Mouse (Mus musculus): ENCODE results near the gene 1700012B07Rik. TPM values are rescaled to one million over a fixed set of nuclear protein-coding genes. Genes with fewer than 3 reads are reported as not detected.

1700012B07Rik gene
- polyA plus RNA-seq, 1 experiment: not detected

DNA sequence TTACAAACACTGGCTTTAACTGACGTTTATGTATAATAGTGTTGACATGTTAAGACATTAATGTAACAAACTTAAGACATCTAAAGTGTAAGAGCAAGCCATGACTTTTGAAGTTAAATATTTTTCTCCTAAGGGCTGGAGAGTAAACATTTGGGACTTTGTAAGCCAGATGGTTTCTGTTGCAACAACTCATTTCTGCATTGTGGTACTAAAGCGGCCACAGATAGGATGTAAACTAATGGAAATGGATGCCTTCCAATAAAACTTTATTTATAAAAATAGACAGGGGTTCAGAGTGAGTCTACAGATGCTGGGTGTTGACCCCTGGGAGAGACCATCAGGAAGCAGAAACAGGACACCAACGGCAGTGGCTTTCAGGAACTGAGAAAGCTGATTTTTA is 89.9 kb downstream of the 1700012B07Rik start:
- Histone ChIP-seq H3K27me3 (ENCODE audit: control insufficient read depth, insufficient read depth, low read length) (no peaks in the 10 kb centered on the region), H3K4me3 (replicated peaks; ENCODE audit: insufficient read depth, low read depth, low read length) (no peak overlapping the region)

More for the DNA sequence above, 89.9 kb downstream of the 1700012B07Rik start:
- no peak for DNase-seq
- Histone ChIP-seq H3K4me1 (ENCODE audit: control insufficient read depth, insufficient read depth, low read length) (no peaks in the 10 kb centered on the region), H3K27ac (ENCODE audit: insufficient read depth, low read length) (no peak overlapping the region)
- WGBS: 88% methylated on average over 3 of the region's 3 CpGs
- no peak for TF ChIP-seq CTCF (IDR thresholded peaks at IDR 0.05; ENCODE audit: borderline replicate concordance, insufficient read depth, low read depth, low read length)
- no peak for TF ChIP-seq POLR2A (IDR thresholded peaks at IDR 0.05; ENCODE audit: borderline replicate concordance, insufficient read depth, low read length)

Other genes starting within 250 kb of the 1700012B07Rik start
- gene Wipi1, start 216.1 kb downstream of the 1700012B07Rik start, polyA plus RNA-seq (2012; rRNA removed): 20.4 and 23.1 TPM in 2 replicates
- 421 and 429 TPM in 2 replicates for gene Prkar1a, start 178.6 kb downstream of the 1700012B07Rik start, polyA plus RNA-seq (2012; rRNA removed)
- gene Fam20a, start 105.8 kb downstream of the 1700012B07Rik start, polyA plus RNA-seq (2012; rRNA removed): 22.3 and 25.2 TPM in 2 replicates
- gene Abca8b, start 167.8 kb upstream of the 1700012B07Rik start, polyA plus RNA-seq (2012; rRNA removed): 11.8 and 13.3 TPM in 2 replicates

Measured in cerebellum, adult 2 months (tissue).